Mouse (Mus musculus) T-cell, adult 2 months (primary cell): ENCODE results near the gene Atp8a2.

Source experiments
- DNase-seq: peaks from one replicate; pipeline ENCODE4 v3.0.0; 2022; ENCODE audit warnings: low spot score

The Atp8a2 gene

DNA sequence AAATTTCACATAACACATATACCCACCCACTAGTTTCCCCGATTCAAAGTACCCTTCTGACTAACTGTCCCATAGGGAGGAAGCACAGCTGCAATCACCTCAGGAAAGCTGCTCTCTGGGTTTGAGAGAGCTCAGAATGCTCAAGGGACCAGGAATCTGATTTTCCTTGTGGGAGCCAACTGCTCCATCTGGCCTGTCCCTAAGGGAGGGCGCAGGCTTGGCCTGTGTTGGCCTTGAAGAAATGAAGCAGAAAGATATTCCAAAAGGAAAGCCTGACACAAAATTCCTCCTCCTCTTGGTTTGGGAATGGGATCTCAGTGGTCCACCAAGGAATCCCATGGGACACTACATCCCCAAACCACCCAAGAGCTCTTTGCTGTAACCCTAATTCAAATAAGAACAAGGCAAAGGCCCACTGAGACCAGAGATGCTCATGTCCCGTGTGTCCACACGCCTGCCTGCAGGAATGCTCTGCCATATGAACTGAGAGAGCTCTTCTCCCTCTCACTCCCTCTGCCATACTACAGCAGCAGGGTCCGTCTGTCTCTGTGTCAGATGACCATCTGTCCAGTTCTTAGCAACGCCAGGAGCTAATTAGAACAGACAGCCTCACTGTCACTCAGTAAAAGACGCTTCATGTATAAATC is 293.4 kb downstream of the Atp8a2 start:
- no peak for DNase-seq

- DNase-seq: no peak
Observed at GRCm38 (mm10) chr14:59893971-59894370, 303.0 kb downstream of the Atp8a2 start.

- DNase-seq: no peak
Observed at GRCm38 (mm10) chr14:59892084-59892483, 304.9 kb downstream of the Atp8a2 start.

GRCm38 (mm10) chr14:59891491-59891890 is 305.5 kb downstream of the Atp8a2 start:
- no peak for DNase-seq

DNA sequence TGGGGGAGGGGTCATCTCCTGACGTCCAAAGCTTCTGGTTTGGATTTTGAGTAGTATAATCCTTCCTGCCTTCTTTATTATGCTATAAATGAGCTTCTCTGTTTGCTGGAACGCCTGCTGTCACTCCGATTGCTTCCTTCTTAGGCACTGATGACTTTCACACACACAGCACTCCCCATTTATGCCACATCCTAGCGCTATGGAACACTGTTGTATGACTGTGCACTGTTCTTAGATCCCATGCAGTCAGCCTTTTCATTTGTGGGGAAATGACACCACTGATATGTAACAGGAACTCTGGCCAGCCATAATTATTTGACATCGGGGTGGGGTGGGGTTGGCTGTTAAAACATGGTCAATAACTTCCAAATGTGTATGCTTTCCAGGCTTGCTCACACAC is 306.2 kb downstream of the Atp8a2 start:
- DNase-seq: no peak

DNA sequence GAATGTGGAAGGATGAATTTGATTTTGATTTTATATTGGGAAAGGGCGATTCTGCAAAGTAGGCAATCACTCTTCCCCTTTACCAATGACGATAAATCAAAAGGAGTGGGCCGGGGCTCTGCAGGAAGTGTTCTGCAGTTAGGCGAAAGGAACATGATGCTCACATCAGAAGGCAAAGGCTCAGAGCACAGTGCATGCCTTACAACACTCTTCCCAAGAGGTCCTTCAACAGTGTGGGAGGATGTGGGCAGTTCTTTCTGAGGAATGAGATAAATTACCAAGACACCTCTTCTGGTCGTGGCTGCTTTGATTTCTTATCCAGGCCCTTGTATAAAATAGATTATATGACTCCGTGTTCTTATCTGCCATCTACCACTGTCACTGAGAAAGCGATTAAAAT is 306.9 kb downstream of the Atp8a2 start:
- DNase-seq: no peak

DNA sequence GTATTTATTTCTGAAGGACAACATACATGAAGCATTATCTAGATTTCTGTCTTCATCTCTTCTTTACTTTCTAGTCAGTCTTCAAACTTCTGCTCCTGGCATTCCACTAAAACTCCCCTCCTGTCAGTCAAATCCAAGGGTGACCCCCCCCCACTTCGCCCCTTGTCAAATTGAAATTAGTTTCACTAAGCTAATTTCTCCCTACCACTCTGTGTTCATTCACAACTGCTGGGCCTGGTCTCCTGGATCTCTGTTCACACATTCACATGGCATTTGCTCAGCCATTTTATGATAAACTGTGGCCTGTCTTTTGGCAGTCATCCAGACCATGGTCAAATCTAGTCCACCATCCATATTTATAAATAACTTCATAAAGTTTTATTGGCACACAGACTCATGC is 308.5 kb downstream of the Atp8a2 start:
- DNase-seq: no peak

GRCm38 (mm10) chr14:59888046-59888445 is 308.9 kb downstream of the Atp8a2 start:
- DNase-seq: no peak

- no peak for DNase-seq
Observed at GRCm38 (mm10) chr14:59887061-59887861, 309.7 kb downstream of the Atp8a2 start.

DNA sequence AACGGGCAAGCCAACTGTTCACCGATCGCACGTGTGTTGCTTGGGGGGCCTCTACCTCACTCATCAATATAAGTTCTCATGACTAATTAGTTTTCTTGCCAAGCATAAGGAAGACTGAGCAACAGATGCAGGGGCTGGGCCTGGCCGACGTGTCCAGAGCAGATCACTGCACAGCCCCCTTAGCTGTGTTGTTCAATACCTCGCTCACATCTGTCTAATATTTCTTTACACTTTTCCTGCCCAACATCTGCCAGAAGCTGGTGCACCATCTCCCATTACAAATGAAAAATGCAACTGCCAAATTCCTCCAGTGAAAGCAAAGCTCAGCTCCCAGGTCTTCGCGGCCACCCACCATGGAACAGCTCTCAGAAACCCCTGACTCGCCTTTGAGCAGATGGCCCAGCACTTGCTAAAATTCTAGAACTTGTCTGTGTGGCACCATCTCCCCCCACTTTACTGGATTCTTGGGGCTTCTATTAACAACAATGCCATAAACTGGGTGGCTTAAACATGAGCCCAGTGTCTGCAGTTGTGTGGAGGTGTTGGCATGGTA is 313.4 kb downstream of the Atp8a2 start:
- DNase-seq: no peak

- DNase-seq: no peak
Observed at GRCm38 (mm10) chr14:59880829-59881228, 316.1 kb downstream of the Atp8a2 start.

- no peak for DNase-seq
Observed at GRCm38 (mm10) chr14:59878248-59878647, 318.7 kb downstream of the Atp8a2 start.

DNA sequence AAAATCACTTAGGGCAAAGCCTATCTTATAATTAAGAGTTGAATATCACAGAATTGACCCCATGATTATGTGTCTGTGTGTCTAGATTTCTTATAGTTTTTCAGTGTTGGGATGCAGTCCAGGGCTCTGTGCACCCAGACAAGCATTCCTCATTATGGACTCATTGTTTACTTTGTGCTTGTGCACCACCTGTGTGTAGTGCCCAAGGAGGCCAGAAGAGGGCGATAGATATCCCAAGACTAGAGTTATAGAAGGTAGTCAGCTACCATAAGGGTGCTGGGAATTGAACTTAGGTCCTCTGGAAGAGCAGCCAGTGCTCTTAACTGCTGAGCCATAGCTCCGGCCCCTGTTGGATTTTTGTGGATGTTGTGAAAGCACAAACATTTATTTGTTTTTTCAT is 320.5 kb downstream of the Atp8a2 start:
- DNase-seq: no peak

- no peak for DNase-seq
Observed at GRCm38 (mm10) chr14:59868369-59868768, 328.6 kb downstream of the Atp8a2 start.

- DNase-seq: no peak
Observed at GRCm38 (mm10) chr14:59867749-59868148, 329.2 kb downstream of the Atp8a2 start.

DNA sequence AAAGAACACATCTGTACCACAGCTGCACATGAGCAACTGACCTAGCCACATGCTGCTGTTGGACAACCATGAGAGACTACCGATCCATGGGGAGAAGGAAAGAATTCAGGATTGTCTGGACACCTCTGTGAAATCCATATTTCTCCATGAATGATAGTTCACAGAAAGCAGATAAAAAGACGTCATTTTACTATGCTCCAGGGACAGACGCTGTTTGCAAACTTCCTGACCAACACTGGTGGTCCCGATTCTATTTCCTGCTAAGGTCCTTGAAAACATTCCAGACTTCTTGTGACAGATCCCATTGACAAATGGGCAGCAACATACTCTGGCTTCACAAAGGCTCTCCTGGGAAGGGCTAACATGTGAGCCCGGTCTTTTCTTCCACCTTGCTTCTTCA is 331.0 kb downstream of the Atp8a2 start:
- DNase-seq: no peak

GRCm38 (mm10) chr14:59862351-59862750 is 334.6 kb downstream of the Atp8a2 start:
- DNase-seq: no peak

DNA sequence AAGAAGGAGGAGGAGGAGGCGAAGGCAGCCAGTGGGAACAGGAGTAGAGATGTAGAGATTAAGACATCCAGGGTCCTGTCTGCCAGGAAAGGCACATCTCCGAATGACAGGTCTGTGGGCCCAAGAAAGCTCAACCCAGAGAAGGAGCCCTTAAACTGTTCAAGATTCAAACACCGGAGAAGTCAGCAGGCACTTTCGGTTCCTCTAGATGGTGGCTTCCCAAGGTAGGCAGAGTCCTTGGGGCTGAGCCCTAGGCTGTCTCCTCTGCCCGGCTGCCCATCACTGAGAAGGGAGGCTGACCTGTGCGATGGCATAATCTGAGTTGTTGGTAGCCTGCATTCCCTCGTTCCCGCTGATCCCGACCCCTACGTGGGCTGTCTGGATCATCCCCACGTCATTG is 337.1 kb downstream of the Atp8a2 start:
- DNase-seq: no peak

- no peak for DNase-seq
Observed at GRCm38 (mm10) chr14:59858501-59859225, 338.3 kb downstream of the Atp8a2 start.

DNA sequence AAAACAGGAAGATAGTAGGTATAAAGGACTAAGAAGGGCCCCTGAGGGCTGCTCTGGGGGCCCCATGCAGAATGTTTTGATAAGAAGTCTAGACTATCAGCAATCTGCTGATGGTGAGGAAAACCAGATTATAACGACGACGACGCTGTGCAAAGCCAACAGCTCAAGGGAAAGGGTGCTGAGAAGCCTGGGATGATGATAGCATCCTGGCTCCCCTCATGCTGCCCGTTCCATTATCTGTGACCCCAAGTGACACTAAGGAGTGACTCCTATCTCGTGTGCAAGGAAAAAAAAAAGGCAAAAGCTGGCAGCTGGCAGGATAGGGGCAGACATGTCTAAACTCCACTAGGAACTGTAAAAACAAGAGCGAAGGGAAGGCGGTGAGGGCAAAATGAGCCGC is 343.8 kb downstream of the Atp8a2 start:
- no peak for DNase-seq

GRCm38 (mm10) chr14:59846609-59847375 is 350.2 kb downstream of the Atp8a2 start:
- no peak for DNase-seq
